Mouse (Mus musculus) neural tube, embryonic 14.5 days (tissue): ENCODE results near the gene Gm973. TPM values are rescaled to one million over a fixed set of nuclear protein-coding genes. Genes with fewer than 3 reads are reported as not detected.

Experiments used
- ATAC-seq: fragments of 200-750 bp; cut with Nextera tagmentation; 2 replicates; pipeline ENCODE4 v1.8.0; 2017; ENCODE audit warnings: low read depth, mild to moderate bottlenecking, moderate TSS enrichment, moderate library complexity
- H3K27ac ChIP-seq: fragments of 300-500 bp; sonication (generic); 2 replicates; pipeline ENCODE4 v1.5.1; 2014; ENCODE audit warnings: low read depth, mild to moderate bottlenecking, control low read depth, low read length, moderate library complexity, mixed read lengths
- H3K27me3 ChIP-seq: fragments of 300-500 bp; sonication (generic); 2 replicates; pipeline ENCODE4 v1.6.1; 2014; ENCODE audit warnings: low read length; ENCODE audit not compliant: control insufficient read depth, insufficient read depth
- H3K36me3 ChIP-seq: fragments of 300-500 bp; sonication (generic); 2 replicates; pipeline ENCODE4 v1.6.1; 2014; ENCODE audit warnings: low read length, mixed read lengths; ENCODE audit not compliant: control insufficient read depth, insufficient read depth
- H3K4me1 ChIP-seq: fragments of 300-500 bp; sonication (generic); 2 replicates; pipeline ENCODE4 v1.6.1; 2014; ENCODE audit warnings: low read length; ENCODE audit not compliant: control insufficient read depth, insufficient read depth
- H3K4me2 ChIP-seq: fragments of 300-500 bp; sonication (generic); 2 replicates; pipeline ENCODE4 v1.6.1; 2014; ENCODE audit warnings: mild to moderate bottlenecking, low read depth, low read length, control low read depth
- H3K4me3 ChIP-seq: fragments of 300-500 bp; sonication (generic); 2 replicates; pipeline ENCODE4 v1.5.1; 2014; ENCODE audit warnings: low read depth, low read length, control low read depth, mixed read lengths
- H3K9ac ChIP-seq: fragments of 300-500 bp; sonication (generic); replicated peaks from 2 replicates; pipeline ENCODE4 v1.6.1; 2014; ENCODE audit warnings: low read depth, mild to moderate bottlenecking, control low read depth, low read length, mixed read lengths
- H3K9me3 ChIP-seq: fragments of 300-500 bp; sonication (generic); 2 replicates; pipeline ENCODE4 v1.6.1; 2016; ENCODE audit warnings: low read length; ENCODE audit not compliant: control insufficient read depth
- whole genome bisulfite sequencing: fragments of 180-500 bp; shearing (Covaris S2); extraction: QIAGEN DNeasy Blood & Tissue Kit; methylation state at CpG from one replicate; pipeline ENCODE4 v1.1.7; 2014; 5-methylcytosine and 5-hydroxymethylcytosine counted together
- polyA plus RNA-seq: library from polyadenylated mRNA; unstranded; fragments of >200 nt; fragmentation: Nextera tagmentation; extraction: Ambion mirVana; gene quantifications from 2 replicates; pipeline ENCODE4 v1.2.1, GENCODE M21; 2014

Gene Gm973
- polyA plus RNA-seq, 1 experiment from 2014 or later, result 13.2 TPM

DNA sequence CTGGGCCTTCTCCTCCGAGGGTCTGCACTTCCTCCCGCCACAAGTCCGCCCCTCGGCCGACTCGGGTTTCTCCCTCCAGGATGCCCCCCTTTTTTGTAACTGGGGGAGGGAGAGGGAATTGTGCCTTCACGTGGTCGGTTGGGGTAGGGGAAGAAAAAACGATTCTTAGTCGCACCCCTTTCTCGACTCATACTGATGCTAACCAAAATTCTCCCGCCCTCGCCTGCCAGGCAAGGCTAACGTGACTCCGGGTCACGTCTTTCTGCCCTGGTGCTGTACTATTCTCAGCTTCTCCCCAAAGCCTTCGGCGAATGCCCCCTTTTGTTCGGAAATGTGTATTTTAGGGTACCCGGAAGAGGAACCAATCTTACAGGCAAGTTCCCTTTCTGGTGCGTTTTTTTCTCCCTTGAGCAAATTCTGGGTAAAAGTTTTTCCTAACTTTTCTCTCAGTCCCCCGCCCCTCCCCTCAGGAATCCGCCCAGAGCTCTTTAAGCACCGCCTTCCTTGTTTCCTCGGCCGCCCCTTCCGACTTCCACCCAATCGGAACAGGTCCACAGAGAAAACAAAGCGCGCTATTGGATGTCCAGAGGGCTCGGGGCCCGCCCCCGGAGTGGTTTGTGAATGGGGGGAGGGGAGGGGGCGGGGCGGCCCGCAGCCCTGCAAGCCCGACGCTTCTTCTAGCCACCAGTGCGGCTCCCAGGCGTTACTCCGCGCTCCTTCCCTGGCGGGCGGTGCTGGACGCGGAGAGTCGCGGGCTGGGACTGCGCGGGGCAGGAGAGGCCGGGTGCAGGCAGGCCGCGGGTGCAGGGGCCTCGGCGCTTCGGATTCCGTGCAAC is 34.4 kb upstream of the Gm973 start:
- no peaks in the 10 kb centered on the region for H3K36me3 ChIP-seq
- H3K4me2 ChIP-seq, result peak overlapping the region; percentile 93
- WGBS, result under 1% methylated on average over 57 of the region's 57 CpGs
- H3K9me3 ChIP-seq, result no peaks in the 10 kb centered on the region
- peak overlapping the region; percentile 61 for H3K9ac ChIP-seq
- no peaks in the 10 kb centered on the region for H3K27me3 ChIP-seq
- H3K4me3 ChIP-seq, result peak overlapping the region; percentile 57
- 0 out of 2 replicates have a peak, but pooled peaks cover 8% of the 10 kb centered on the region for H3K4me1 ChIP-seq
- peak overlapping the region; percentile 55; the same call in 1 of the 2 replicates for H3K27ac ChIP-seq
- ATAC-seq, result peak; percentile 93

- Histone ChIP-seq H3K4me2 (peak within 1 kb of the TSS; percentile 93), H3K27ac (peak within 1 kb of the TSS; percentile 55; the same call in 1 of the 2 replicates), H3K9ac (peak within 1 kb of the TSS; percentile 61), H3K36me3 (no peaks in the 10 kb centered on the region), H3K4me3 (peak within 1 kb of the TSS; percentile 57), H3K27me3 (no peaks in the 10 kb centered on the region), H3K4me1 (0 out of 2 replicates have a peak, but pooled peaks cover 8% of the 10 kb centered on the region), H3K9me3 (no peaks in the 10 kb centered on the region)
- WGBS, result under 1% methylated on average over 34 of the region's 35 CpGs
- peak; percentile 13; the same call in 1 of the 2 replicates for ATAC-seq
These were observed 33.8 kb upstream of the Gm973 start, which contains the start of gene Fzd7 for GRCm38 (mm10) chr1:59482331-59482695. Gene Fzd7 (plus strand): TSS chr1:59482424.

- peak overlapping the region; percentile 57 for H3K4me3 ChIP-seq
- H3K9ac ChIP-seq, result peak overlapping the region; percentile 61
- H3K4me1 ChIP-seq, result 0 out of 2 replicates have a peak, but pooled peaks cover 8% of the 10 kb centered on the region
- H3K9me3 ChIP-seq, result no peaks in the 10 kb centered on the region
- 0 out of 2 replicates have a peak overlapping the region, but pooled peaks have one; percentile 55 for H3K27ac ChIP-seq
- under 1% methylated on average over 88 of the region's 88 CpGs for WGBS
- H3K27me3 ChIP-seq, result no peaks in the 10 kb centered on the region
- peak; percentile 6 for ATAC-seq
- no peaks in the 10 kb centered on the region for H3K36me3 ChIP-seq
- H3K4me2 ChIP-seq, result peak overlapping the region; percentile 93
These were observed 33.2 kb upstream of the Gm973 start for GRCm38 (mm10) chr1:59482696-59483520.

GRCm38 (mm10) chr1:59483521-59484245 is 32.4 kb upstream of the Gm973 start:
- 0 out of 2 replicates have a peak, but pooled peaks cover 8% of the 10 kb centered on the region for H3K4me1 ChIP-seq
- peak; percentile 71 for ATAC-seq
- H3K9me3 ChIP-seq, result no peaks in the 10 kb centered on the region
- H3K27me3 ChIP-seq, result no peaks in the 10 kb centered on the region
- no peak overlapping the region for H3K27ac ChIP-seq
- no peaks in the 10 kb centered on the region for H3K36me3 ChIP-seq
- H3K9ac ChIP-seq, result peak overlapping the region; percentile 61
- peak overlapping the region; percentile 93 for H3K4me2 ChIP-seq
- H3K4me3 ChIP-seq, result peak overlapping the region; percentile 57
- under 1% methylated on average over 46 of the region's 46 CpGs for WGBS

DNA sequence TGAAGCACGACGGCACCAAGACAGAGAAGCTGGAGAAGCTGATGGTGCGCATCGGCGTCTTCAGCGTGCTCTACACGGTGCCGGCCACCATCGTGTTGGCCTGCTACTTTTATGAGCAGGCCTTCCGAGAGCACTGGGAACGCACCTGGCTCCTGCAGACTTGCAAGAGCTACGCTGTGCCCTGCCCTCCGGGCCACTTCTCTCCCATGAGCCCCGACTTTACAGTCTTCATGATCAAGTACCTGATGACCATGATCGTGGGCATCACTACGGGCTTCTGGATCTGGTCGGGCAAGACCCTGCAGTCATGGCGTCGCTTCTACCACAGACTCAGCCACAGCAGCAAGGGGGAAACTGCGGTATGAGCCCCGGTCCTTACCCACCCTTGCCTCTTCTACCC is 31.8 kb upstream of the Gm973 start:
- 0 out of 2 replicates have a peak, but pooled peaks cover 8% of the 10 kb centered on the region for H3K4me1 ChIP-seq

DNA sequence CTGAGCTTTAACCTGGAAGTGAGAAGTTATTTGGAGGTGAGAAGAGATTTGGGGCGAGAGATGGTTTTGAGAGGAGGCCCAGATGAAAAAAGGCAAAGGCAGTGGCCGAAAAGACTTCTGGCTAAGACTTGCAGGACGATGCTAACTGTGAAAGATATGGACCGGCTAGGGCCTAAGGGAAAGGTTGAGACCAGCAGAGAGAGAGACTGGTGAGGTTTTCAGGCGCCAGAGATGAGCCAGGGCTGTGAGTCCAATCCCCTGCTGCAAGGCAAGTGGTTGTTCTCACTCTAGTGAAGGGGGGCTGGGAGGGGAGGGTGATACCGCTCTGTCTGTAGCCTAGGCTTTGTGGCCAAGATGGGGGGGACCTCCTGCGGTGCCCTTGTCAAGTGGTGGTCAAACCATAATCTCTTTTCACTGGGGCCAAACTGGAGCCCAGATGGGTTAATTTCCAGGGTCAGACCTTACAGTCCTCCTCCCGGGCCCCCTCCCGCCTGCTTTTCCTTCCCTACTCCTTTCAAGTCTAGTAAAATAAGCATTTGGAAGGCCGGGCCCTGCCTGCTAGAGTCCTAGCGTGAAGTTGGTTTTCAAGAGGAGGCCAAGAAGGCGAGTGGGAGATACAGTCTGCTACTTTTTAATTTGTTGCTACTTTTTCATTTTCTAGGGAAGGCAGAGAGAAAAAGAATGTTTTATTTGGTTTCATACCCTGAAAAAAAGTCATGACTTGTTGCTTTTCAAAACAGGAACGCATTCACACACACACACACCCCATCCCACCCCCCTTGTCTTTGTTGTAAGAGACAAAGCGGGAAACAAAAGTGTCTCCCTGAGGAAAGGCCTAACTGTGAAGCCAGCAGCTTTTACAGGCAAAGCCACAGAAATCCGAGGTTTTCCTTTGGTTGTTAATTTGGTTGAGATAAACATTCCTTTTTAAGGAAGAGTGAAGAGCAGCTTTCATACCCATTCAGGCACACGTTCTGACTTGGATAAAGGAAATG is 31.0 kb upstream of the Gm973 start:
- Histone ChIP-seq H3K9me3 (no peaks in the 10 kb centered on the region), H3K27ac (no peak overlapping the region), H3K9ac (peak overlapping the region; percentile 61), H3K4me3 (peak overlapping the region; percentile 57), H3K36me3 (no peaks in the 10 kb centered on the region), H3K27me3 (no peaks in the 10 kb centered on the region), H3K4me2 (peak overlapping the region; percentile 93), H3K4me1 (0 out of 2 replicates have a peak, but pooled peaks cover 8% of the 10 kb centered on the region)
- 9% methylated on average over 16 of the region's 16 CpGs for WGBS
- ATAC-seq, result no peak

More for the DNA sequence above, 31.8 kb upstream of the Gm973 start:
- ATAC-seq, result no peak
- H3K27ac ChIP-seq, result no peak overlapping the region
- H3K9ac ChIP-seq, result peak overlapping the region; percentile 61
- WGBS, result 5% methylated on average over 21 of the region's 21 CpGs
- peak overlapping the region; percentile 57 for H3K4me3 ChIP-seq
- H3K9me3 ChIP-seq, result no peaks in the 10 kb centered on the region
- no peaks in the 10 kb centered on the region for H3K36me3 ChIP-seq
- H3K4me2 ChIP-seq, result peak overlapping the region; percentile 93
- H3K27me3 ChIP-seq, result no peaks in the 10 kb centered on the region

DNA sequence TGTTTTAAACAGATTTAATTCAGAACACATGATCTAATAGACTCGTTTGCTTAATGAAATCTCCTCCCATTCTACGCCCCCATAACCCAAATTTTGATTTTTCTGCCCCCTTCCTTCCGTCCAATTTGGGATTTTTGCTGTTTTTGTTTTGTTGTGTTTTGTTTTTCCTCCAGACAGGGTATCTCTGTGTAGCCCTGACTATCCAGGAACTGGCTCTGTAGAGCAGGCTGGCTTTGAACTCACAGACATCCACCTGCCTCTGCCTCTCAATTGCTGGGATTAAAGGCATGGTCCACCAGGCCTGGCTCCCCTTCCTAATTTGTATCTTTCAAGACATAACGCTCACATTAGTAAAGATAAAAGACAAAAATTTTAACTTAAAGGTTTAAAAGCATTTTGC is 30.3 kb upstream of the Gm973 start:
- Histone ChIP-seq H3K36me3 (no peaks in the 10 kb centered on the region), H3K4me2 (peak overlapping the region; percentile 93), H3K4me1 (0 out of 2 replicates have a peak, but pooled peaks cover 8% of the 10 kb centered on the region), H3K9me3 (no peaks in the 10 kb centered on the region), H3K27ac (no peak overlapping the region), H3K27me3 (no peaks in the 10 kb centered on the region), H3K4me3 (peak overlapping the region; percentile 57), H3K9ac (no peak overlapping the region)
- WGBS, result 35% methylated on average over 4 of the region's 4 CpGs
- ATAC-seq, result no peak
